Mouse (Mus musculus): ENCODE measurements around the gene Fam102a. TPM values are rescaled to one million over a fixed set of nuclear protein-coding genes. Genes with fewer than 3 reads are reported as not detected.

The Fam102a gene
- polyA plus RNA-seq, 1 experiment from 2014 or later = 12.3 TPM

GRCm38 (mm10) chr2:32514335-32514734 lies 20.8 kb upstream of the Fam102a start:
- H3K9me3 ChIP-seq = no peaks in the 10 kb centered on the region
- WGBS = 19% methylated on average over 6 of the region's 6 CpGs
- no peak overlapping the region for H3K4me3 ChIP-seq (replicated peaks)
- H3K9ac ChIP-seq (replicated peaks) = 0 out of 2 replicates have a peak overlapping the region, but pooled peaks have one; percentile 27
- peak overlapping the region; percentile 37; the same call in 1 of the 2 replicates for H3K27ac ChIP-seq
- H3K36me3 ChIP-seq = no peaks in the 10 kb centered on the region
- H3K27me3 ChIP-seq = no peaks in the 10 kb centered on the region
- H3K4me2 ChIP-seq = no peak overlapping the region
- ATAC-seq (ENCODE audit: insufficient number of reproducible peaks, insufficient read depth, low FRiP score, low TSS enrichment, low read depth) = no peak
- peaks cover 10% of the 10 kb centered on the region for H3K4me1 ChIP-seq (replicated peaks)

GRCm38 (mm10) chr2:32517233-32517867 lies 17.8 kb upstream of the Fam102a start:
- no peak for ATAC-seq (ENCODE audit: insufficient number of reproducible peaks, insufficient read depth, low FRiP score, low TSS enrichment, low read depth)
- Histone ChIP-seq H3K4me2 (no peak overlapping the region), H3K27ac (no peak overlapping the region), H3K9ac (replicated peaks) (no peak overlapping the region), H3K4me1 (replicated peaks) (peaks cover 6% of the 10 kb centered on the region; the same call in 1 of the 2 replicates), H3K4me3 (replicated peaks) (no peak overlapping the region), H3K36me3 (no peaks in the 10 kb centered on the region), H3K9me3 (no peaks in the 10 kb centered on the region), H3K27me3 (no peaks in the 10 kb centered on the region)
- WGBS = 88% methylated on average over 4 of the region's 4 CpGs

- no peak for ATAC-seq (ENCODE audit: insufficient number of reproducible peaks, insufficient read depth, low FRiP score, low TSS enrichment, low read depth)
- H3K36me3 ChIP-seq = no peaks in the 10 kb centered on the region
- 61% methylated on average over 7 of the region's 8 CpGs for WGBS
- H3K4me3 ChIP-seq (replicated peaks) = no peak overlapping the region
- 0 out of 2 replicates have a peak, but pooled peaks cover 3% of the 10 kb centered on the region for H3K4me1 ChIP-seq (replicated peaks)
- H3K9ac ChIP-seq (replicated peaks) = no peak overlapping the region
- no peaks in the 10 kb centered on the region for H3K27me3 ChIP-seq
- no peak overlapping the region for H3K27ac ChIP-seq
- no peak overlapping the region for H3K4me2 ChIP-seq
- H3K9me3 ChIP-seq = no peaks in the 10 kb centered on the region
Measured at GRCm38 (mm10) chr2:32520034-32520990, 14.8 kb upstream of the Fam102a start.

- no peaks in the 10 kb centered on the region for H3K36me3 ChIP-seq
- H3K4me1 ChIP-seq (replicated peaks) = 0 out of 2 replicates have a peak, but pooled peaks cover 3% of the 10 kb centered on the region
- H3K9me3 ChIP-seq = no peaks in the 10 kb centered on the region
- H3K4me3 ChIP-seq (replicated peaks) = no peak overlapping the region
- ATAC-seq (ENCODE audit: insufficient number of reproducible peaks, insufficient read depth, low FRiP score, low TSS enrichment, low read depth) = no peak
- no peak overlapping the region for H3K27ac ChIP-seq
- no peaks in the 10 kb centered on the region for H3K27me3 ChIP-seq
- no peak overlapping the region for H3K9ac ChIP-seq (replicated peaks)
- 92% methylated on average over 13 of the region's 13 CpGs for WGBS
- no peak overlapping the region for H3K4me2 ChIP-seq
Measured at GRCm38 (mm10) chr2:32524536-32525031, 10.5 kb upstream of the Fam102a start.

- Histone ChIP-seq H3K27ac (no peak overlapping the region), H3K9me3 (no peaks in the 10 kb centered on the region), H3K27me3 (no peaks in the 10 kb centered on the region), H3K4me1 (replicated peaks) (0 out of 2 replicates have a peak, but pooled peaks cover 3% of the 10 kb centered on the region), H3K4me2 (no peak overlapping the region), H3K4me3 (replicated peaks) (no peak overlapping the region), H3K36me3 (no peaks in the 10 kb centered on the region), H3K9ac (replicated peaks) (no peak overlapping the region)
- ATAC-seq (ENCODE audit: insufficient number of reproducible peaks, insufficient read depth, low FRiP score, low TSS enrichment, low read depth) = no peak
- 86% methylated on average over 12 of the region's 12 CpGs for WGBS
Measured at GRCm38 (mm10) chr2:32525816-32526215, 9.3 kb upstream of the Fam102a start.

GRCm38 (mm10) chr2:32527468-32527966 lies 7.6 kb upstream of the Fam102a start:
- Histone ChIP-seq H3K4me3 (replicated peaks) (no peak overlapping the region), H3K9ac (replicated peaks) (no peak overlapping the region), H3K4me1 (replicated peaks) (0 out of 2 replicates have a peak, but pooled peaks cover 3% of the 10 kb centered on the region), H3K27ac (no peak overlapping the region), H3K27me3 (no peaks in the 10 kb centered on the region), H3K4me2 (no peak overlapping the region), H3K36me3 (no peaks in the 10 kb centered on the region), H3K9me3 (no peaks in the 10 kb centered on the region)
- WGBS = 83% methylated on average over 14 of the region's 14 CpGs
- ATAC-seq (ENCODE audit: insufficient number of reproducible peaks, insufficient read depth, low FRiP score, low TSS enrichment, low read depth) = no peak

- H3K36me3 ChIP-seq = no peaks in the 10 kb centered on the region
- H3K27me3 ChIP-seq = no peaks in the 10 kb centered on the region
- H3K27ac ChIP-seq = no peak overlapping the region
- H3K9ac ChIP-seq (replicated peaks) = no peak overlapping the region
- H3K4me1 ChIP-seq (replicated peaks) = 0 out of 2 replicates have a peak, but pooled peaks cover 3% of the 10 kb centered on the region
- 96% methylated on average over 1 of the region's 1 CpGs for WGBS
- no peak overlapping the region for H3K4me2 ChIP-seq
- H3K9me3 ChIP-seq = no peaks in the 10 kb centered on the region
- no peak overlapping the region for H3K4me3 ChIP-seq (replicated peaks)
- ATAC-seq (ENCODE audit: insufficient number of reproducible peaks, insufficient read depth, low FRiP score, low TSS enrichment, low read depth) = no peak
Measured at GRCm38 (mm10) chr2:32528326-32528725, 6.8 kb upstream of the Fam102a start.

- Histone ChIP-seq H3K4me3 (replicated peaks) (no peak overlapping the region), H3K9me3 (no peaks in the 10 kb centered on the region), H3K27ac (no peak overlapping the region), H3K4me1 (replicated peaks) (peaks cover 12% of the 10 kb centered on the region), H3K4me2 (no peak overlapping the region), H3K27me3 (no peaks in the 10 kb centered on the region), H3K36me3 (no peaks in the 10 kb centered on the region), H3K9ac (replicated peaks) (no peak overlapping the region)
- 86% methylated on average over 2 of the region's 2 CpGs for WGBS
- no peak for ATAC-seq (ENCODE audit: insufficient number of reproducible peaks, insufficient read depth, low FRiP score, low TSS enrichment, low read depth)
Measured at GRCm38 (mm10) chr2:32530479-32530878, 4.7 kb upstream of the Fam102a start.

GRCm38 (mm10) chr2:32533163-32533562 lies 2.0 kb upstream of the Fam102a start:
- Histone ChIP-seq H3K4me3 (replicated peaks) (no peak overlapping the region), H3K4me2 (no peak overlapping the region), H3K27ac (0 out of 2 replicates have a peak overlapping the region, but pooled peaks have one; percentile 98), H3K9me3 (no peaks in the 10 kb centered on the region), H3K36me3 (no peaks in the 10 kb centered on the region), H3K4me1 (replicated peaks) (peaks cover 35% of the 10 kb centered on the region), H3K27me3 (no peaks in the 10 kb centered on the region), H3K9ac (replicated peaks) (no peak overlapping the region)
- WGBS = 81% methylated on average over 2 of the region's 2 CpGs
- no peak for ATAC-seq (ENCODE audit: insufficient number of reproducible peaks, insufficient read depth, low FRiP score, low TSS enrichment, low read depth)

GRCm38 (mm10) chr2:32534061-32534732 lies 935 bp upstream of the Fam102a start:
- Histone ChIP-seq H3K9me3 (no peaks in the 10 kb centered on the region), H3K27me3 (no peaks in the 10 kb centered on the region), H3K36me3 (no peaks in the 10 kb centered on the region), H3K9ac (replicated peaks) (peak overlapping the region; percentile 71), H3K4me3 (replicated peaks) (peak overlapping the region; percentile 91), H3K4me1 (replicated peaks) (peaks cover 45% of the 10 kb centered on the region), H3K4me2 (peak overlapping the region; percentile 88), H3K27ac (peak overlapping the region; percentile 98)
- no peak; the same call in 1 of the 2 replicates for ATAC-seq (ENCODE audit: insufficient number of reproducible peaks, insufficient read depth, low FRiP score, low TSS enrichment, low read depth)
- 11% methylated on average over 13 of the region's 13 CpGs for WGBS
